Mouse (Mus musculus) right cerebral cortex, adult 18-20 months (tissue): Measurements from ENCODE around the gene Sstr5.

Experiments
- DNase-seq: peaks from one replicate; pipeline ENCODE4 v3.0.0; 2022; ENCODE audit warnings: mixed read lengths

Gene Sstr5

DNA sequence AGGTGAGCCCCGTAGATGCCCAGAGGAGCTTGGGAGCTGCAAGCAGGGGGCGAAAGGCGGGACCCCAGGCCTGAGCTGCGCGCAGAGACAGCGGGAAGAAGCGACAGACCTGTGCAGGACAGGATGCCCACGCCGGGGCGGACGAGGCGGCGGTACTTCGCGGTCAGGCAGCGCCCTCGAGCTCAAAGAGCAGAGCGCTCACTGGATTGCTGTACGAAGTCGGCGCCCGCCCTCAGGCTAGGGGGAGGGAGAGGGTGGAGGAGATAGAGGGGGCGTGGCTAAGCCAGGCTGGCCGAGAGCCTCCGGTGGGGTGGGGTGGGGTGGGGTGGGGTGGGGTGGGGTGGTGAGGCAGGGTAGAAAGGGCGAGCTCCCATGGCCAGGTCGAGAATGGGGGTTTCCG is at the start of gene Sstr5:
Gene Sstr5, minus strand, starts transcription at position 276 of the 400 bp plus-strand sequence.
- no peak for DNase-seq

DNA sequence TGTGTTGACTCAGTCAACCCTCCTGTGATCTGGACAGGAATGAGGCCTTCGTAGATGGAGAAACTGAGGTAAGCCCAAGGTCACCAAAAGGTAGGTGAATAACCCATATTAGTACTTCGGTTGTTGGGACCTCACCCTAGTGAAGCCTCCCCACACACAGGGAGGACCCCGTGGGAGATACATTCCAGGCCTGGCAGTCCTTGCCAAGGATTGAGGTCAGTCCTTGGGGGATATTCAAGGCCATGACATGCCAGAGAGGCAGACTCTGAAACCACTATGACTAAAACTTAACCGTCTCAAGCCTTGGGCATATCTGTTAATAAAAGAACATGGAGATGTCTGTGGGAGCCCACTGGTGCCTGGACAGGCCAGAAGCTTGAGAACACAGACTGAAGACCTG is 44.7 kb upstream of the Sstr5 start:
- DNase-seq, result no peak

GRCm38 (mm10) chr17:25540731-25541130 is 43.6 kb upstream of the Sstr5 start:
- DNase-seq, result no peak

DNA sequence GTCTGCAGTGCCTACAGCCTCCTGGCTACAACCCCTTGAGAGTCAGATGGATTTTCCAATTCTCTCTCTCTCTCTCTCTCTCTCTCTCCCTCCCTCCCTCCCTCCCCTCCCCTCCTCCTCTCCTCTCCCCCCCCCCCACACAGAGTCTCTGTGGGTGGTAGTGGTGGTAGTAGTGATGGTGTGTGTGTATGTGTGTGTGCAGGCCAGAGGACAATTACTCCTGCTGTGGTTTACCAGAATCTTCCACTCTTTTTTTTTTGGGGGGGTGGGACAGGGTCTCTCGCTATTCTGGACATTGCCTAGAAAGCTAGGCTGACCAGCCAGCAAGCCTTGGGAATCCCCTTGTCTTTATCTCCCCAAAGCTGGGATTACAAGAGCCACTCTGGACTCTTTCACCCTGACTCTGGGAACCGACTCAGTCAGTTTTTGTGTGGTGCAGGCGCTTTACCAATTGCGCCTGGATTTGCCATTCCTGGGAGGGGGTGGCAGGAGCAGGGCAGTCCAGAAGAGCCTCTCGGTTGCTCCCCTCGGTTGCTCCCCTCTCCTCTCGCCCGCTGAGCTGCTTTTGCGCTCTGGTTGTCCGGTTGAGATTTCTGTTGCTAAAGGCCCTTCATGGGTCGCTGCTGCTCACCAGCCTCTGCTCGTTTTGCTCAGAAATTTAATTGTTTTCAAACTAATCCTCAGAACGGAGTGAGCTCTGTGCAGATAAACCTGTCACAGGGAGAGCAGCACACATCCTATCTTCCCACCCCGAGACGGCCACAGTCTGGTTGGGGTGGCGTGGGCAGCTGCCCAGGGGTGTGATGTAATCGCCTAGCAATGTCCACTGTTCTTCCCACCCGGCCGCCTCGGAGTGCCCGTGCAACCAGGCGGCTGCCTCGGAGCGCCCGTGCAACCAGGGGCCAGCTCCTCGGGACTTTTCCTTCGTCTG is 42.1 kb upstream of the Sstr5 start:
- peak; percentile 51 for DNase-seq

- DNase-seq, result no peak
These were observed 33.4 kb upstream of the Sstr5 start for GRCm38 (mm10) chr17:25530357-25531022.

- DNase-seq, result no peak
These were observed 25.0 kb upstream of the Sstr5 start for GRCm38 (mm10) chr17:25522080-25522479.

DNA sequence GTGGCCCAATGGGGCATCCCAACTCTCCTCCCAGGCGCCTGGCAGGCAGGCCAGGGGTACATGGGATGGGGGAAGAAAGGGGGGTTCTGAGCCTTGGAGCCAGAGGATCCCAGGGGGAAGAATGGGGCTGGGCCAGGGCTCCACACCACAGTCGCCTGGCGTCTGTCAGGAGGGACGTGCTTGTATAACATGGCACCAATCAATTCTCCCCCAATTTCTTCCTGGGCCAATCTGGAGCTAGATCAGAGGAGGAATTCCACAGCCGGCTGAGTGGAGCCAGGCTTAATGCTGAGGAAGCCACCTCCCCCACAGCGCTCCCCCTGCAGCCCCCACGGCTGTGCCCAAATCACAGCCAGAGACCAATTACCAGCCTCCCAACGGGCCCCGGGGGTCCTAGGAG is 23.4 kb upstream of the Sstr5 start:
- no peak for DNase-seq

GRCm38 (mm10) chr17:25519511-25519910 is 22.4 kb upstream of the Sstr5 start:
- peak; percentile 38 for DNase-seq

DNA sequence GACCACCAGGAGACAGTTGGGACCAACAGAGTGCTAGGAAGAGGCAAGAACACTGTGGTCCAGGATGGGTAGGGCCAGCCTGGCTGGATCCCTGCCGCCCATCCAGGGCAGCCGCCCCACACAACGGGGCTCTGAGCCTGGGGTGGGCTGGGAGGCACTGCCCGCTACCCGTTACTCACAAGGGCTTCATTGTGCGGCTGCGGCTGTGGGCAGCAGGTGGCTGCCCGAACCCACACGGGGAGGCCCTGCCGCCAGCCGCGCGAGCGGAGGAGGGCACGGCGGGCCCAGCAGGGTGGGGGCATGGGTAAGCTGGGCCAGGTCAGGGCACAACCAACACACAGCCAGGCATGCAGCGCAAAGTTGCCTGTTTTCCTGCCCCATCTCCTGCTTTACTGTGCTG is 21.1 kb upstream of the Sstr5 start:
- DNase-seq, result peak; percentile 67

- DNase-seq, result no peak
These were observed 19.2 kb upstream of the Sstr5 start for GRCm38 (mm10) chr17:25516315-25516714.

- no peak for DNase-seq
These were observed 17.0 kb upstream of the Sstr5 start for GRCm38 (mm10) chr17:25514055-25514454.

- no peak for DNase-seq
These were observed 14.8 kb upstream of the Sstr5 start for GRCm38 (mm10) chr17:25511876-25512275.

GRCm38 (mm10) chr17:25510074-25510830 is 13.2 kb upstream of the Sstr5 start:
- DNase-seq, result no peak

GRCm38 (mm10) chr17:25508860-25509577 is 11.9 kb upstream of the Sstr5 start:
- DNase-seq, result peak; percentile 71

GRCm38 (mm10) chr17:25507799-25508198 is 10.7 kb upstream of the Sstr5 start:
- DNase-seq, result peak; percentile 52

DNA sequence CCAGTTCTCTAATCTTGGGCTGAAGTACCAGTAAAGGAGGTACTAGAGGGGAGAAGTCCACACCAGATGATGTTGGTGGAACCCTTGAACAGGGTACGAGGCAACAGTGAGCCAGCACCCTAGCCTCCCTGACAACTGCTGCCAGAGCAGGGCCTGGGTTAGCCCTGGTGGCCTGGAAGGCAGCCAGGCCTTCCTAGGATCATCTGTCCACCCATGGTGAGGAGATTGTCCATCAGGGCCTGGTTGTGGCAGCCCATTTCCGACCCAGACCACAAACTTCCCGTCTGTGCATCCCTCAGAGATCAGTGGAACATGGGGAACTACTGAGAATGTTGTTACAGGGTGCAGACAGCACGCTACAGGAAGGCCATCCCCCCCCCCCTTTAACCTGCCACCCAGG is 5.5 kb upstream of the Sstr5 start:
- no peak for DNase-seq

- DNase-seq, result no peak
These were observed 15.0 kb downstream of the Sstr5 start for GRCm38 (mm10) chr17:25482092-25482491.

DNA sequence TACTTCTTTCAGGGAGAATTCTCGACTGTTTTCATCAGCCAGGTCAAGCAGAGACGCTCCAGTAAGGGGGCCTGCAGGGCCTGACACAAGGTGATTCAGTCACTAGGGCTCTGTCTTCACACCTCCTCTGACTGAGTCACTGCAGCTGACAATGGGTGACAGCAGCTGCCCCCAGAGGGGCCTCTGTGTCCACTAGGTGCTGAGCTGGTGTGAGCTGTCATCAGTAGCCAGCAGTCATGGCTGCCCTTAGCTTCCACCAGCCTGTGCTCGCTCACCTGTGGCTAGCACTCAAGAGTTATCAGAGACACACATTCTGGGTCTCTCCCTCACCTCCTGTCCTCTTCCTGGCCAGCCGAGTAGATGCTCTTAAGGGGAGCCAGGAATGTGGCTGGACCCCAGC is 16.3 kb downstream of the Sstr5 start:
- no peak for DNase-seq

GRCm38 (mm10) chr17:25480152-25480551 is 16.9 kb downstream of the Sstr5 start:
- no peak for DNase-seq

DNA sequence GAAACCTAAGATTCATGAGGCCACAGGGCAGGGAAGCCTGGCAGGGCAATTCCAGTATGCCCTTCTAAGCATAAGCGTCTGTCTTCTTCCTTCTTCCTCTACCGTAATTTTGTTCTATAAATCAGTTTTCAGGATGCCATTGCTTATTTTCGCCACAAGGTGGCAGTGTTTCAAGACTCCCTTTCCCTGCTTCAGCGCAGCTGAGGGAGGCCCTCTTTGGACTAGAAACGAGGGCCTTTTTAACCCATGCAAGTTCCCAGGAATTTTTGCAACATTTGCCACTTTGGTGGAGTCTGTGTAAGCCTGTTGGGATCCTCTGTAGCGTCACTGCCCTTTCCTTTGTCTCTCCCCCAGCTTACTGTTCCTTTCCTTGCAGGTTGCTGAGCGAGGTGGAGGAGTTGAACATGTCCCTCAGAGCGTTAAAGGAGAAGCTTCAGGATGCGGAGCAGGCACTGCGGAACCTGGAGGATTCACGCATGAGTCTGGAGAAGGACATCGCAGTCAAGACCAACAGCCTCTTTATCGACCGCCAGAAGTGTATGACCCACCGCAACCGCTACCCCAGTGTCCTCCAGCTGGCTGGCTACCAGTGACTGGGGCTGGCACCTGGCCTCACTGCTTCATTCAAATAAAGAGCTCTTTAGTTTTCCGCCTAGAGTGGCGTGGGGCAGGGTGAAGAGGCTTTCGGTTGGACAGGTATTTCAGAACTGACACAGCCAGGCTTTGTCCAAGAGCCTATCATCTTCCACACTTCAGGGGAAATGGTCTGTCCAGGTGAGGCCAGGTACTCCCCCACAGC is 20.9 kb downstream of the Sstr5 start:
- DNase-seq, result peak; percentile 59

- peak; percentile 50 for DNase-seq
These were observed 22.6 kb downstream of the Sstr5 start for GRCm38 (mm10) chr17:25474330-25475077.
